Mouse (Mus musculus) kidney, adult 11 months (tissue): ENCODE measurements at regions not wholly inside any gene's neighbourhood (a gene's known extent, or its start where the extent isn't known, plus 50 kb on each side); places are given as distances from the start of the nearest gene placed in this dataset.

Source experiments
- DNase-seq: peaks from one replicate; pipeline ENCODE4 v3.0.0; 2022

DNA sequence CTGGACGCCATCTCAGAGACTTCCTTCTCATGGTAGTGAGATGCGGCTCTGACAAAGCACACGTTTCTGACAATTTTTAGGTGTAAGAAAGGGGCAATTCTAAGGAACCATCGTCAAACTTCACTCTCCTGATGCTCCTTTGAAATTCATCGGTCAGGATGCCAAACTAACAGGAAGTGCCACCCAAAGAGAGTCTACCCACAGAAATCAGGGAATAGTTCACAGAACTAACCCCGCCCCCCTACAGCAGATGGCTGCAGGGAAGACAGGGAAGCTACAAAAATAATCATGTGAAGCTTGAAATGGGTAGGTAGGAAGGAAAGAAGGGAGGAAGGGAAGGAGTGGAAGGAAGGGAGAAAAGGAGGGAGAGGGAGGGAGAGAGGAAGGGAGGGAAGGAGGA lies 240.1 kb upstream of the Eif4g2 start:
- no peak for DNase-seq

DNA sequence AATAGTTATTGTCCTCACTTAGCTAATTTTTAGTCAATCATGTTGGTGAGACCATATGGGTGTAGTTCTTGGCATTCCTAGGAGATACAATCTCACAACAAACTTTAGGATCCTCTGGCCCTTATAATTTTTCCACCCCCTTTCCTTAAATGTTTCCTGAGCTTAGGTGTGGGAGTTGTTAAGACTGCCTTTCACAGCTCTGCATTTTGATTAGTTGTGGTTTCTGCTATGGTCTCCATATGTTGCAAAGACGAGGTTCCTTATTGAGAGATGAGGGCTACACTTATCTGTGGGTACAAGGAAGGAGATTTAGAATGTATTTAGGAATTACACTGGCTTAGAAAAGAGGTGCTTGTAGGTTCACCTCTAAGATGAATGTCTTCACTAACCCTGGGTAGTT lies 237.1 kb upstream of the Eif4g2 start:
- no peak for DNase-seq

GRCm38 (mm10) chr7:111316479-111316990 lies 233.7 kb upstream of the Eif4g2 start:
- no peak for DNase-seq

GRCm38 (mm10) chr7:111313921-111314320 lies 231.1 kb upstream of the Eif4g2 start:
- no peak for DNase-seq

GRCm38 (mm10) chr7:111305196-111305595 lies 222.4 kb upstream of the Eif4g2 start:
- no peak for DNase-seq

GRCm38 (mm10) chr7:111301791-111302488 lies 219.1 kb upstream of the Eif4g2 start:
- DNase-seq = no peak

DNA sequence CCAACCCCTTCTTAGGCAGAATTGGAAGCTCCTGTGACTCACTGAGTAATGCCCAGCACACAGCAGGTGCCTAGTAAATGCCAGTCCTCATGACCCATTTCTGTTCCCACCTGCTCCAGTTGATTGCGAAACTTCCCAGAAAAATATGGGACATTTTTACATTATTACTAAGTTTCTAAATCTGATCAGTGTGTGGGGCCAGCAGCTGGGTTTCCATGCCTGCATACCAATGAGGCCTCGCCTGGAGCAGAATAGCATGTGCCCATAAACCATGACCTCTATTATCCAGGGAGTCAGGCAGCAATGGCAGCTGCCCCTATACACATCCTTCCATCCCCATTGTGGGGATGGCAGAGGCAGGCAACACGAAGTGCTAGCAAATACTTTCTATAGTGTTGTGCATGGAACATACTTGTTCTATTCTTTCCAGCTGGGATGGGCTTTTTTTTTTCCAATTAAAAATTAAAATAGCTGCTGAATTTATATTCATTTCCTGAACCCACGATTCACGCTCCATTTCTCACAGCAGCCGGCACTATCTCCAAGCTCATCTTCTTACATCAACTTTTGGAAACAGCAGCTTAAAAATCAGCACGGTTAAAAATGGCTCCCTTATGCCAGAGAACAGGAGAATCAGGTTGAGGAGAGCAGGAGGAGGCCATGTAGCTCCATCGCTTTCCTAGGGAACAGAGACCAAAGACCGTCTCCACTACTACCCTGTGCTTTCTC lies 214.5 kb upstream of the Eif4g2 start:
- DNase-seq = no peak

- DNase-seq = no peak
Measured at GRCm38 (mm10) chr7:111283411-111283955, 200.7 kb upstream of the Eif4g2 start.

- DNase-seq = peak; percentile 68
Measured at GRCm38 (mm10) chr7:111282314-111282713, 199.5 kb upstream of the Eif4g2 start.

DNA sequence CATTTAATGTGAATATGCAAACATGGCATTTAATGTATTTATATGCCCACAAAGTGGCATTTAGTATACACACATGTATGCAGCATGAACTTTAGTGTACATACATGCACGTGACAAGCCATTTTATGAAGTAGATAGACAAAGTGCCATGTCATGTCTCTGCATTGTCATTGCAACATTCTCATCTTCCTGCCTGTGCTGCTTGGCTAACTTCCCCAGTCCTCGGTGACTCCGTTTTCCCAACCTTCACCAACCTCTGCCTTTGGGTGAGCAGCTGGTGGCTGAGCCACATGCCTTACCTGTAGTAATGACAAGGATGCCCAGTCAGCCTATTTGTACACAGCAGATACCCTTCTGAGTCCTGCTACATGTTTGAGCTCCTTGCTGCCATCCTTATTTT lies 194.9 kb upstream of the Eif4g2 start:
- no peak for DNase-seq

- DNase-seq = no peak
Measured at GRCm38 (mm10) chr7:111273839-111274238, 191.0 kb upstream of the Eif4g2 start.

DNA sequence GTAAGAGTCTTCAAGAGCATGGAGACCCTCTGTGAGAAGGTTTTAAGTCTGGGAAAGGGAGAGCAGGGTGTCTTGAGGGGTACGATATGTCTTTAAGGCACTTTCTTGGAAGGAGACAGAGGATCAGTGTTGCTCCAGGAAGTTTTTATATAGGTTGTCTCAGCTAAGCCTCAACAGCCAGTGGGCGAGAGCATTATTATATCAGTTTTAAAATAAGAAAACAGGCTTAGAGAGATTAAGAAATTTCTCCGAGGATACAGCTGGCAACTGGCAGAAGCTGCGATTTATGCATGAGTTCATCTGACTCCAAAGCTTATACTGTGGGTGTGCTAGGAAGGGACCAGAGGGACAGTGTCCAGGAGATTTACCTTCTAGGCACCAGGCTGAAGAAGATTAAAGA lies 188.0 kb upstream of the Eif4g2 start:
- DNase-seq = no peak

GRCm38 (mm10) chr7:111268197-111268596 lies 185.4 kb upstream of the Eif4g2 start:
- no peak for DNase-seq

DNA sequence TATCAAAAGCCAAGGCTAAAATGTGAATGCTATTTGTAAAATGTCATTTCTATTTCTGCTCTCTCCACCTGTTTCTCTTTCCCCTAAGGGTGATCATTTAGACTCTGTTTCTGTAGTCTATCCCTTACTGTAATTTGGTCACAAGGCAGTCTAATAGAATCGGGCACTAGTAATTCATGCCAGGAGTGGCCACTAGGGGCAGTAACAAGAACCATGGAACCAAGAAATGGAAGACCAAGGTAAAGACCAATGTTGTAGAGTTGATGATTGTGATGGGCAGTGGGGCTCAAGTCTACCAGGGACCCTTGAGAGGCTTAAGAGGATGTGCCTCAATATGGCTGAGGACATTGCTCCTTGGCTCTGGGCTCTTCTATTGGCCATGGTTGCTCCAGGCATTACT lies 180.5 kb upstream of the Eif4g2 start:
- DNase-seq = no peak

DNA sequence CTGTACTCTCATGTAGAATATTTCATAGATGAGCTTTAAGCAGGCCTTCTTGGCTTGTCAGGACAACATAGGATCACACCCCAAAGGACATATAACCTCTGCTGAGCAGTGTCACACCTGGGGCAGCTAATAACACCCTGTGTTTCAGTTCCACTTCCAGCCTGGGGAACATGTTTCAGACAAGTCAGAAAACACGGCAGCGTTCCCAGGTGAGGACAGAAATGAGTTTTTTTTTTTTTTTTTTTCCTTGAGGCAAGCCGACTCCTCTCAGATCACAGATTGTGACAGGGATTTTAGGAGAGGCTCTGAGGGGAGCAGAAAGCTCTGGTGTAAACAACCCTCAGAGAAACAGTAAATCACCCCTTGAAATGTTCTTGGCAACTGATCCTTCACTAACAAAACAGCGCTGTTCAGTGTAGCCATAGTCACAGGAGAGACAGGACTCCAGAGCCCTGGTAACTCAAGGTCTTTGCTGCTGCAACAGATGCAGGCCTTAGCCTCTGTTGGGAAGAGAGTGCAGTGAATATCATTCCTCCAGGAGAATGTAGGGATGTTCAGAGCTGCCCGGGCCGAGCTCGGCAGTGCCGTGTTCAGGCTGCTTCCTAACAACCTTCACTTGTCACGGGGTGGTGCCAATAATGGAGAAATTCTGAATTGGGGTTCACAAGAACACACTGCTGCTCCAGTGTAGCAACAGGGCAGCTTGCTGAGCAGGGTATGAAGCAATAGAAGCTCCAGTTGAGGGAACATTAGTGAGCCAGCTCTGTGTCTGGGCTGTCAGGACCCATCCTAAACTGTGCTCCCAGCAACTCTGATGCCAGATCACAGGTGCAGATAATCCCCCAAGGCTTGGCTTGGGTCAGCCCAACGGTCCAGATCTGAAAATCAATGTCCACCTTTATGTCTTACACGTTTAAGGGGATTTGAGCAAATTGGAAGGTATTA lies 177.1 kb upstream of the Eif4g2 start:
- DNase-seq = no peak

DNA sequence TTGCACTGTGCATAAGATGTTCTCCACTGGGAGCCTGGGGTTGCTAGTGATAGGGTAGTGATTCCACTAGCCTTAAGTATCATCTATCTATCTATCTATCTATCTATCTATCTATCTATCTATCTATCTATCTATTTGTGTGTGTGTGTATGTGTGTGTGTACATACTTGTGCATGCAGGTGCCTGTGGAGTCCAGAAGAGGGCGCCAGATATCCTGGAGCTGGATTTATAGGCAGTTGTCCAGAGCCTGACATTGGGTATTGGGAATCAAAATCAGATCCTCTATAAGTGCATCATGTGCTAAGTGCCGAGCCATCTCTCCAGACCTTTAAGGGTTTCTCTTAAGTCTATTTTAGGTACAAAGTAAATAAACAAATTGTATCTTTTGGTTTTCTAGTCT lies 175.0 kb upstream of the Eif4g2 start:
- DNase-seq = no peak

DNA sequence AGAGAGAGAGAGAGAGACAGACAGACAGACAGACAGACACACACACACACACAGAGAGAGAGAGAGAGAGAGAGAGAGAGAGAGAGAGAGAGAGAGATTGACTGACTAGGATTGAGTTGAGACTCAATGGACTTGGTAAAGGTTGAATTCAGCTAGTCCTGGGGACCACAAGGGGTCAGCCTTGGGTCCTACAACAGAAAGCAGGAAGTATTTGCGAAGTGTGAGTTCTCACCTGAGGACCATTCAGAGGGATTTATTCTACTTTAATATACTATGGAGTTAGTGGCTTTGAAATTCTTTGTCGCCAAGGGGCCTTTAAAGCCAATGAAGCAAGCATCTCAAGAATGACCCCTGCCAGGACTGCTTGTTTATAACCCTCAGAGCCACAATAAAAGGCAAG lies 173.4 kb upstream of the Eif4g2 start:
- no peak for DNase-seq

GRCm38 (mm10) chr7:111249606-111250005 lies 166.8 kb upstream of the Eif4g2 start:
- DNase-seq = peak; percentile 58

- DNase-seq = no peak
Measured at GRCm38 (mm10) chr7:111245488-111245887, 162.7 kb upstream of the Eif4g2 start.

DNA sequence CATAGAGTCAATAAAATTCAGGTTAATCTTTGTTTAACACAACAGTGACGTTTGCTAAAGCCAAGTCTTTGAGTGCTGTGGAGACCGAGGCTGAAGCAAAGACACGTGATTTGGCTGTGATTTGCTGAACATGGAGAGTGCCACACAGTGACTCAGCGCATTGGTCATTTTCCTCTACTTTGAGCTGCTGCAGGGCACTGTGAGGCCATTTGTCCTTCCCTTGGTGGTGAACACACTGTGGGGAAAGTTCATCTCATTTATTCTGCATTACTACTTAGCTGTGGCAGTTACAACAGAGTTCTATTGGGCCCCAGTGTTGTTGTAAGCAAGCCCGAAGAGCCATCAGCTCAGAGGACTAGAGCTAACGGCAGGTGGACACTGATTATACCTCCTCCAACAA lies 162.2 kb upstream of the Eif4g2 start:
- no peak for DNase-seq

GRCm38 (mm10) chr7:111243831-111244230 lies 161.0 kb upstream of the Eif4g2 start:
- no peak for DNase-seq

DNA sequence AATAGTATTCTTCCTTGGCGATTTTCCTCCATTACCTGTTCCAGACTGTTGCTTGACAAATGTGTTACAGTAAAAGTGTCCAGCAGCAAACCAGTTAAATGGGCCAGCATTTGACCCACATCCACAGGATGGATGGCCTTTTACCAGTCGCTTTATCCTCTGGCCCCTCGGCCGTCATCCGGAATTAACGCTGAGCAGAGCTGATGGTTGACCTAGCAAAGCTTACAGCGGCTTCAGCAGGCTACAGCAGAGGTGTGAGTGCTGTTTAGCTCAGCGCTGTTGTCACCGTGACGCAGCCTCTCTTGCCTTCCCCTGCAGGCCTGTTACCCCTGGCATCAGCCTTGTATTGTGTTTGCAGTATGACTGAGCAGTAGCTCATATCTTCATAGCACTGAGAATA lies 159.8 kb upstream of the Eif4g2 start:
- no peak for DNase-seq

DNA sequence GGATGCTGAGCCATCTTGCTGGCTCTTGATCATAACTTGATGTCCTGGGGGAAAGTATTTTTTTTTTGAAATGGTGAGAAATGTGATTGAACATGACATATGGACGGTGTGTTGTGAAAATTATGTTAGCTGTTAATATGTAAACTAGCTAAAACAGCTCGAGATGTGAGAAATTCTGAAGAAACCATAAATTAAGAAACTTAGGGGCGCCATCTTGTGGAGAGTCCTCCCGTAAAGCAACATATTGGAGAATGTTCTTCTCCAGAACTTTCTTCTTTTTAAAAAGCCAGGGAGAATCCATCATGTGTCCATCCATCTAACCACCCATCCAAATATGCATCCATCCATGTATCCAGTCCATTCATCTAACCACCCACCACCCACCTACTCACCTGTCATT lies 158.7 kb upstream of the Eif4g2 start:
- DNase-seq = no peak
